Mouse (Mus musculus): ENCODE measurements around the gene Nkg7. TPM values are rescaled to one million over a fixed set of nuclear protein-coding genes. Genes with fewer than 3 reads are reported as not detected.

Gene Nkg7
- total RNA-seq, 4 experiments from 2014 or later: 0.45 TPM; not detected in 3

DNA sequence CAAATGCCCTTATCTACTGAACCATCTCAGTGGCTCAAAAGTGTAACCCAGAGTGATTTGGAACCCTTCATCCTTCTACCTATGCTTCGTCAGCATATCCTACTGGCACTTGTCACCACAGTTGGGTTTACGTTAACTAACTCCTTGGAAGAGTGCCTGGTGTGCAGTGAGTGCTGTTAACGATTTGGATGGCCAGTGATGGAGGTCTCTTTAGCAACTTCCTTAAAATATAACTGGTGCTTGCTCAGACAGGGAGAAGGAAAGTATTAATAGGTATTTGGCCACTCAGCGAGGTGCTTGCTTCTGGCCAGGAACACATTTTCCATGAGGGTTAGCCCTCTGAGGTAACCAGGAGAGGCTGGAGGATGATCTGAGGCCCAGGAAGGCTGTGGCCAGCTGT, 10.9 kb downstream of the Nkg7 start:
- no peak for DNase-seq (ENCODE audit: low spot score in 2 of 2)

DNA sequence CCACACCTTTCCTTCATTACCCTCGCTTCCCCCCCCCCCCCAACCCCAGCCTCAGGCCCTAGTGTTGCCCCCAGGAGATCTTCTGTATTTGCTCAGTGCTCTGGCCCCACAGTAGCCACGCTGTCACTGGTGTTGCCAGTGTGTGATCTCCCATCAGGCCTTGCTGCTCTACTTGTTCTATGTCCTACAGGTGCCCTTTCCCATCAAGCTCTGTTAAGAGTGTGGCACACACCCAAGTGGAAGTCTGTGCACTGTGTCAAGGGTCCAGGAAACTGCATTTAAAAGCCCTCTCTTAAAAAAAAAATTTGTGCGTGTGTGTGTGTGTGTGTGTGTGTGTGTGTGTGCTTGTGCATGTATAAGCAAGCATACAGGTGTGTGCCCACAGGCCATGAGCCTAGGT, 11.4 kb downstream of the Nkg7 start:
- no peak for DNase-seq (ENCODE audit: low spot score in 2 of 2)

DNA sequence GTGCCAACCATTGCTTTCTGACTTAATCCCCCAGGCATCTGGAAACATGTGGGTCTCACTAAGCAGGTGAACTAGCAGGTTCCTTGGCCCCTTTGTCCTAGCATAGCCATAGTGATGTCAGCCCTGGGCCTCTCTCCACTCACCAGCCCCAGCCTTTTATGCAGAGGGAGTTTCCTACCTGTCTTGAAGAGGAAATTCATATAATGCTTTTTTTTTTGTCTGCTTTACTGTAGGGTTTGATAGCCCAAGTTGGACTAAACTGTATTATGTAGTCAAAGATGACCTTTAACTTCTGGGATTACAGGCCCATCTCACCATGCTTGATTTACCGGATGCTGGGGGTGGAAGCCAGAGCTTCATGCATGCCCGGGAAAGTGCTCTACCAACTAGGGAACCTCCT, 12.9 kb downstream of the Nkg7 start:
- no peak for DNase-seq (ENCODE audit: low spot score in 2 of 2)

DNA sequence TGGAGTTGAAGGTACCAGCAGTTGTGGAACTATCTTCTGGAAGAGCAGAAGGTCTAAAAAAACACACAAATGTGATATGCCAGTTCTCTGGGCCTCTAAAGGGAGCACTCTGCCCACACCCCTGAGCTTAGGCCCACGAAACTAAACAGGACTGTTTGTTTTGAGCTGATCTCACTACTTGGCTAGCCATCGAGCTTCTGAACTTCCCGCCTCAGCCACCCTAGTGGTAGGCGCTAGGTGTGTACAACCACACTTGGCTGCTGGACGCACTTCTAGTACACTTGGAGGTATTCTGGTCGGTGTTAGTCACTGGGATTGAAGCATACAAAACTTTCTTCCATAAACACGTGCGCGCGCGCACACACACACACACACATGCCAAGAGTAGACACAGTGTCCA, 14.9 kb downstream of the Nkg7 start:
- DNase-seq (ENCODE audit: low spot score in 2 of 2): no peak

DNA sequence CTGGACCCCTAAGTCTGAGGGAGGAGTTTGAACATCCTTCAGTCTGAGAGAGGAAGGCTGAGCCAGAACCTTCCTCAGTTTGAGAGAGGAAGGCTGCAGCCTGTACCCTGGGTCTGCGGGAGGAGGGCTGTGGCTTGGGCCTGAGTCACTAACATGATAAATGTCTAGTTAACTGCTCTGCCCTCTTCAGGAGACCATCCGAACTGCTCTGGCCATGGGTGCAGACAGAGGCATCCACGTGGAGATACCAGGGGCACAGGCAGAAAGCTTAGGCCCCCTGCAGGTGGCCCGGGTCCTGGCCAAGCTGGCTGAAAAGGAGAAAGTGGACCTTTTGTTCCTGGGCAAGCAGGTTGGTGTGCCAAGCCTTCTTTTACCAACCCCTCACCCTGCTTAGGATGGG, 15.7 kb downstream of the Nkg7 start:
- no peak for DNase-seq (ENCODE audit: low spot score in 2 of 2)

DNA sequence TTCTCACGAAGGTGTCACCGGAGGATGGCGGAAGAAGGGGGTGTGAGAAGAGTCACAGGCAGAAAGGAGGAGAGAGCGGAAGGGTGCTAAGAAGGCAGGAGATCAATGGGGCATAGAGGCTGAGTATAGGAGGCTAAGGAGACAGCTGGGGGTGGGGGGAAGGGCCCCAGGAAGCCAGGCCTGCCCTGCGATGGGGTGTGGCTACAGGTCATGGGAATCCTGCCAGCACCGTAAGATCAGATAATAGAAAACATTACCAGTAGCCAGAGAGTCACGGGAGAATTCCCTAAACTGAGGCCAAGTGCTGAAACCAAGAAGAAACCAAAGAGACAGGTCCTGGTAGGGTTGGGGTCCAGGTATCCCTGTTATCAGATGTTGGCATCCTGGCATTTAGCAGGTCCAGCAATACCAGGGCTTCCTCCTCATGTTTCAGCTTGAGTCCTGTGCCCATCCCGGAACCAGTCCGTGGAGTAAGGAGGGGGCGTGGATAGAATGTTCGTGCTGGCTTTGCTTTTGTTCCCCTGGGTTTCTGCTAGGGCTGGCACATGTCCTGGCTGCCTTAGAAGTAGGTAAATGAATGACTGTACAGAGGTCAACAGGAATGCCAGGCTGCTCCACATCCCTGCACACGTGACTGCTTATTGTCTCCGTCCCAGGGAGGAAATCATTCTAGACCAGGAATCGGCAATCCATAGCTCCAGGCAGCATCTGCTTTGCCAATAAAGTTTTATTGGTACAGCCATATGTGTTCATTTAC, 16.9 kb downstream of the Nkg7 start:
- no peak for DNase-seq (ENCODE audit: low spot score in 2 of 2)

DNA sequence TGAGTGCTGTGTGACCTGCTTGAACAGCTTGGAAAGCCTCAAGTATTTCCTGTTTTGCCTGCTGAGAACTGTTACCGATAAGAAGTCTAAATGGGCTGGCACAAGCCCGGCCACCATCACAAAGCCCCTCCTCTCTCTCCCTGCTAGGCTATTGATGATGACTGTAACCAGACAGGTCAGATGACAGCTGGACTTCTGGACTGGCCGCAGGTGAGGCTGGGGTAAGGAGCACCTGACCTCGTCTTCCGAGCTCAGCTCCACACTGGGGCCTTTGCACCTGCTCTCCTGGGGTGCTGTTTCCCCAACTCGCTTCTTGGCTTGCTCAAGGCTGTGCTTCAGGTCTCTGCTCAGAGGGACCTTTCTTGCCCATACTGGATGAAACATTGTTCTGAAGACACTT, 17.5 kb downstream of the Nkg7 start:
- DNase-seq (ENCODE audit: low spot score in 2 of 2): no peak

DNA sequence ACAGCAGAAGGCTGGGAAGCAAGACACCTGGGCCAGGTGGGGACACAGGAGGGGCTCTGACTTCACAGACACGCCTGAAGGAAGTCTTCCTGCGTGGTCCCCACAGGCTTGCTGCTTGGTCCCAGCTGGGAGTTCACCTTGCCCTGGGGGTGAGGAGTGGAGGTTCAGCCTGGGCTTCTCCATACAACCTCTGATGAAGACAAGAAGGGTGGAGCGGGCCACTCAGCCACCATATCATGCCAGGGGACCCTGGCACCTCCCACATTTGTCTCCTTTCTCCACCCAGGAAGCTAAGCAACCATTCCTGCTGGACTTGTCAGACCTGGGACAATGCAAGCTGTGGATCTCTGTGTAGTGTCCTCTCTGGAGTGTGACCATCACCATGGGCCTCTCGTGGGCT, 26.0 kb downstream of the Nkg7 start, which contains the start of gene Vsig10l:
TSS of gene Vsig10l (plus strand) at position 301 of the 400 bp plus-strand sequence.
- no peak for DNase-seq (ENCODE audit: low spot score in 2 of 2)

DNA sequence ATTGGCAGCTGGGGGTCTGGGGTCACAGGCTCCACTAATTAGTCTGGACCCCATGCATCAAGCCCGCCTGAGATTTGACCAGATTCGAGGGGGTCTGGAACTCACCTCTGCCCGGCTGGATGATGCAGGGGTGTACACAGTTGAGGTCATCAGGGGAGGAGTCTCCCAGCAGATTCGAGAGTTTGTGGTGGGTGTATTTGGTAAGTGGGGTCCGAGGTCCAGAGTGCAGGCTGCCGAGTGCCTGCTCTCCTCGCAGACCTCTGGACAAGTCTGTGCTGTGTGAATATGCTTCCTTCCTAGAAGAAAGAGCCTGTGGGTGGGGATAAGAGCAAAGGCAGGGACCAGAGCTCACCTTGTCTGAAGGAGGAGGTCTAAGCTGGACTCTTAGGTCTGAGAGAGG, 27.1 kb downstream of the Nkg7 start:
- DNase-seq (ENCODE audit: low spot score in 2 of 2): no peak

DNA sequence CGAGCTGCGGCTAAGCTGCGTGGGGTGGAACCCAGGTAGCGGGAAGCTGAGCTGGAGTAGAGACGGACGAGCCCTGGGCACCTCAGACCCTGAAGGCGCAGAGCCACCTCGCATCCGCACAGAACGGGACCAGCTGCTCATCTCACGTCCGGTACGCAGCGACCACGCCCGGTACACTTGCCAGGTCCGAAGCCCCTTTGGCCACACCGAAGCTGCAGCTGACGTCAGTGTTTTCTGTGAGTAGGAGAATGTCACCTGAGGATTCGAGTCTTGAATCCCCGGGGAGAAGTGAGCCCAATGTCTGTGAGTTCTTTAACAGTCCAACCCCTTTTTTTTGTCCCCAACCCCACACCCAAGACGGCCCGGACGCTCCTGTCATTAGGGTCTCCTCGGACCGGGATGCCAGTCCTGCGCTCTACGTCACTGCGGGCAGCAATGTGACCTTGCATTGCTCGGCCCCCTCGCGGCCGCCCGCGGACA, 28.0 kb downstream of the Nkg7 start:
- DNase-seq (ENCODE audit: low spot score in 2 of 2): no peak

DNA sequence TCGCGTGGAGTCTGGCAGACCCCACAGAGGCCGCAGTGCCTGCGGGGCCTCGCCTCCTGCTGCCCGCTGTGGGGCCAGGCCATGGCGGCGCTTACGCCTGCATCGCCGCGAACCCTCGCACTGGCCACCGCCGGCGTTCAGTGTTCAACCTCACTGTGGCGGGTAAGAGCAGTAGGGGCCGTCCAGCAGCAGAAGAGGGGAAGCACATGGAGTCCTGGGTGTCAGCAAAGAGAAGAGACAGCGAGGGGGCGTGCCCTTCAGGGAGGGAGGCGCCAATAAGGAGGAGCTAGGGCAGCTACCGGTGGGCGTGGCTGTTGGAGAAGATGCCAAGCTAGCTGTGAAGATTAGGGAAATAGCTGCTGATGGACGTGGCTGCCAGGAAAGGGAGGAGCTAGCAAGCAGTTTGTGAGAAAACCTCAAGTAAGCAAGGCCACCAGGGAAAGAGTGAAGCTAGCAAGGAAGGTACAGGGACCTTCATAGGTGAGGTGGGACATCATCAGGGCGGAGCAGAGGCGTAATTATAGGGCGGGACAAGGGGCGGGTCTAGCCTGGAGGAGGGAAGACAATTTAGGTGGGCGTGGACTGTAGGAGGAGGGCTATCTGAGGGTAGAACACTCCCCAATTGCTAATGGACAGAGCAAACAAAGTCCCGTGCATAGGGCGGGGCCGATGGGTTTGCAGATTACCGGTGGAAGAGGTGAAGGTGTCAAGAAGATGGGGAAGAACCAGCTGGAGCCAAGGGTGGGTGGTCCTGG, 28.6 kb downstream of the Nkg7 start:
- peak; percentile 71 to 73 for DNase-seq (ENCODE audit: low spot score in 2 of 2)

DNA sequence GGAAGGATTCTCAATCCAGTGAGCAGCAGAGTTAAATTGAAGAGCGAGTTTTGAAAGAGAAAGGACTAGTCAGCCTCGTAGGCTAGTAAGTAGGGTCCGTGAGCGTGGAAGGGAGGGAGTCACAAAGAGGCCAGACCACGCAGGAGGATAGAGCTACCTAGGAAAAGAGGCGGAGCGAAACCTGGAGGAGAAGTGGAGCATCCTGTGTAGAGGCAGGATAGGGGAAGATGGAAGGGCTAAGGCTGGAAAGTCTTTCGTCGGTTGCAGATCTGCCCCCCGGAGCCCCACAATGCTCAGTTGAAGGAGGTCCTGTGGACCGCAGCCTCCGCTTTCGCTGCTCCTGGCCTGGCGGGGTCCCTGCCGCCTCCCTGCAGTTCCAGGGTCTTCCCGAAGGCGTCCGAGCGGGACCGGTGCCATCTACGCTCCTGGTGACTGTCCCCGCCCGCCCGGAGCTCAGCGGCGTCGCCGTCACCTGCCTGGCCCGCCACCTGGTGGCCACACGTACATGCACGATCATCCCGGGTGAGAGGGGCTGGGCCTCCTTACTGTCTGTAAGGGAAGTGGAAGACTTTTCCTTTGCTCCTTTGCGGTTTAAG, 29.3 kb downstream of the Nkg7 start:
- DNase-seq (ENCODE audit: low spot score in 2 of 2): peak in 1 of 2 experiments; percentile 69

DNA sequence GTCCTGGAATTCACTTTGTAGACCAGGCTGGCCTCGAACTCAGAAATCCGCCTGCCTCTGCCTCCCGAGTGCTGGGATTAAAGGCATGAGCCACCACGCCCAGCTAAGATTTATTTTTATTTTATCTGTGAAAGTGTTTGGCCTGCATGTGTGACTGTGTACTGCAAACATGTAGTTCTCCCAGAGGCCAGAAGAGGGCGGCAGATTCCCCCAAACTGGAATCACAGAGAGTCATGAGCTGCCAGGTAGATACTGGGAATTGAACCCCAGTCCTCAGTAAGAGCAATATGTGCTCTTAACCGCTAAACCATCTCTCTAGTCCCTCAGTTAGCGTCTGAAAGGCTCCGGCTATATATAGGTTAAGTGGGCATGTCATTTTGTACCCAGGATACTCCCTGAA, 33.5 kb downstream of the Nkg7 start:
- peak in 1 of 2 experiments; percentile 28 for DNase-seq (ENCODE audit: low spot score in 2 of 2)

DNA sequence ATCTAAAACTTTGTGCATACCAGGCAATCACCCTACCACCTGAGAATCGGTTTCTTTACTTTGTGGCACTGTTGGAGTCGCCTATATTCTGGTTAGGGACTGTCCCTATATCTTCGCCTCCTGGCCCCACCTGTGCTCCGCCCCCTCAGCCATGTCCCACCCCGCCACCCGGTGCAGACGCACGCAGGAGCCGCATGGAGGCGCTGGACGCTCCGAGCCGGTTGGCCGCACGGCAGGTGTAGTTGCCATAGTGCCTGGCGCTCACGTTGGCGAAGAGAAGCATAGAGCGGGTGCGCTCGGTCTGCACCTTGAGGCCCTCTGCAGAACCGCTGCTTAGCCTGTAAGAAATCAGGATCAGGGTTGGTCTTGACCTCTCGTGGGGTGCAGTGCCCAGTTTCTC, 38.8 kb downstream of the Nkg7 start:
- no peak for DNase-seq (ENCODE audit: low spot score in 2 of 2)

DNA sequence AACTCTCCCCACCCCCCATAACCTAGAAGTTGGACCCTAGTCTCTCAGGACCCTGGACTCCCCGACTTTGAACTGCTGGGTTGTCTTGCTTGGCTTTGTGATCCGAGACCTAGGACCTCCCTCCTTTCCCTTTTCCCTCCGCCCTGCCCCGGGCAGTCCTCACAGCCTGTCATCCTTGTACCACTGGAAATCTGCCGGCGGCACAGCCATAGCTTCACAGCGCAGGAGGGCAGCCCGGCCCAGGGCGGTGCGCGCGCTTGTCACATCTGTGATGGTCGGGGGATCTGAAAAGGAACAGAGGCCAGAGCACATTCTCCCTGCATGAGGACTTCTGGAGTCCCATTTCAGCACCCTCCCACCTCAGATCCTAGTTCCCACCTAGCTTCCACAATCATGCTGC, 39.5 kb downstream of the Nkg7 start:
- no peak for DNase-seq (ENCODE audit: low spot score in 2 of 2)

DNA sequence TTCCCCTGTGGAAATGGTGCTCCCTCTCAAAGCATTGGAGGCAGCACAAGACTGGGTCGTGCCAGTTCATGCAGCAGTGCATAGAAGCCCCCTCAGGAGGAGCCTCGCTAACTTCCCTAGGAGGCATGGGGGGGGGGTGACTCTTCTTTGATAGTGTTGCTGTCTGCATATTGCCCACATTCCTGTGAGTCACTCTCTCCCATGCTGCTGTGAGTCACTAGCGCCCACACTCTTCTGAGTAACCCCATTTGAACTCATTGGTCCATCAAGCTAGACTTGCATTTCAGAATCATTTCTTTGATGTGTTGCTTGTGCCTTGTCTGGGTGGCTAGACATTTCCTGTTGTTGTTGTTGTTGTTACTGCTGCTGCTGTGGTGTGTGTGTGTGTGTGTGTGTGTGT, 44.3 kb downstream of the Nkg7 start:
- DNase-seq (ENCODE audit: low spot score in 2 of 2): peak in 1 of 2 experiments; percentile 38

DNA sequence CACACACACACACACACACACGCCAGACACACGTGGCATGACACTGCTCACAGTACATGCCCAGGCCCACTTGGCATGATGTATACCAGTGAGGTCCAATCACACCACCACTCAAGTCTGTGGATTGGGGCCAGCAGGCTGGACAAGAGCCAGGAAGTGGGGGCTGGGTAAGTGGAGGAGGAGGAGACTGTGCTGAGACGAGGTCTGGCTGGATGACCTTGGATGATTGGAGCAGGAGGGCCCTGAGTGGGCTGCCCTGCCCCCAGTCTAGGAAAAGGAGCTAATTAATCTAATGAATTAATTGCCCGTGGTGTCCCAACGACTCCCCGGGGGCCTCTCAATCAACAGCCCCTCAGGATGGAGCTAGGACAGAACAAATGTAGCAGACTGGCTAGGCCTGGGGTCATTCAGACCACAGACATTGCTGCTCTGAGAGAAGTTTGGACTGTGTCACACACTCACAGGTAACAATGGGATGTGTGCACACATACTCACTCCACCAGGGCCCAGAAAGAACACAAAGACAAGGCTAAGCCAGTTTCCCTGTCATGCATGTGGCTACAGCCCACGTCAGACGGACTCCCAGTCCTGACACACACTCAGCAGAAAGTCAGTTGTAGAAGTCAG, 45.3 kb downstream of the Nkg7 start:
- no peak for DNase-seq (ENCODE audit: low spot score in 2 of 2)

DNA sequence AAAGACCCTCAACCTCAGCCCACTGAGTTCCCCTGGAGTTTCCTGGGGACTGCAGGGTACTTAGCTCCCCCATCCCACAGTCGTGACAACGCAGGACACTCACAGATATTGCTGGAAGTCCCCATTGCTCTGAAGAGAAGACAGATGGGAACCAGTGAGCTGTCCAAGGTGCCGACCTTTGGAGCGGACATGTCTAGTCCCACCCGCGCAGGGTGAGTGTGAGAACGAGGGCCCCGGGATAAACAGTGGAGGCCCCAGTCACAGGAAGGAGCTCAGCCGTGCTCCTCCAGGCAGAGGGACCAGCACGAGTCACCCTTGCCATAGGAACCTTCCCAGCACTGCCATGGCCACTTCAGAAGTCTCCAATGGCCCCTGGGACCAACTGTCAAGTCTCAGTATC, 46.4 kb downstream of the Nkg7 start:
- DNase-seq (ENCODE audit: low spot score in 2 of 2): no peak
